Mouse (Mus musculus) monocyte, adult 5-6 weeks (primary cell): ENCODE measurements around the gene Rab3il1. TPM values are rescaled to one million over a fixed set of nuclear protein-coding genes. Genes with fewer than 3 reads are reported as not detected.

Source experiments
- ATAC-seq: fragments of 153-309, 156-312 bp; replicated peaks from 2 replicates; pipeline ENCODE4 v1.8.0; 2017; ENCODE audit warnings: mild to moderate bottlenecking; ENCODE audit not compliant: low TSS enrichment, insufficient number of reproducible peaks, severe bottlenecking, poor library complexity, low FRiP score
- total RNA-seq: library from RNA; stranded (forward); fragments of 200-1000, 200-491, 200-594 nt; gene quantifications from 3 replicates; pipeline ENCODE4 v1.2.3, GENCODE M21; 2017

Gene Rab3il1
- total RNA-seq, 1 experiment from 2014 or later = 3.0 TPM

DNA sequence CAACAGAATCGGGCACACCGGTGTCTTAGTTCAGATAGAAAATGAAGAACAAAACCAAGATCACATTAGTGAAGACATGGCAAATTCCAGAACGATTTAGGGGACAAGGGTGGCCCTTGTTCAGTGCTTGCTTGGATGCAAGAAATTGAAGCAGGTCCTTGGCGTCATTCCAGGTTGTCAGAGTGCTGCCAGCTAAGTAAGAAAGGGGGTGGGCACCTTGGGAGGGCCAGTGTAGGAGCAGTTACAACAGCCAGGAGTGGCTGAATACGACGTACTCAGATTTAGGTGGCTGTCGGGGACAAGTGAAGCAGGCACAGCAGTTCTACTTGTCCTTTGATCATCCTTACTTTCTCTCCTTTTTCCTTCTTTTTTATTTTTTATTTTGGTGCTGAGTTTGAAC is 66.2 kb downstream of the Rab3il1 start:
- no peak for ATAC-seq

DNA sequence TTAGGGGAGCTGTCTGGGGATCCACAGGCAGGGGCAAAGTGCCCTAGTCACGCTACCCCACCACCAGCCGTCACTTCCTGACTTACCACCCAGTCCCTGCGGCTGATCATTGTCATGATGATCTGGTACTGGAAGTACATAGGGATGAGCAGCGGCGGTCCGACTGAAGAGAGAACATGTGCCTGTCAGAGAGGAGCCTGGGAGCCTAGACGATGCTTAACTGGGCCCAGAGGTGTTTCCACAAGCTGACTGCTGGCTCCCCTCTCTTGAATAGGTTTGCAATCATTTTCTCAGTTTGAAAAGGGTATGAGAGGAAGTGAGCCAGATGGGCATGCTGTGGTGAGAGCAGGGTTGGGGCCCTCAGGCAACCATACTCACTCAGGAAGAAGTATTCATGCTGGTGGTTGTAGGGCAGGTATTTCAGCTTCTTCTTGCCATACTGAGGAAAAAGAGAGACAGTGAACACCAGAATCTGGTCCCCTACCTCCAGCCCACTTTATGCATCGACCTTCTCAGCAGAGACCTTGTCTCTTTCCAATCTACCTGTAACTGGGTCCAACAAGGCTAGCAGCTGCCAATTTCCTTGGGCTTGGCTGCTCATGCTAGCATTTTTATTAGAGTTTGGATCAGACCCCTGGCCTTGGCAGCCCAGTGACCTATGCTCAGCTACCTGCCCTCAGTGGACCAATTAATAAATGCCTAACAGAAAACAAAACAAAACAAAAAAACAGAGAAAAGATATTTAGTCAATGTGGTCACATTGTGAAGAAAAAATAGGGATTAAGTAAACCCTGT is 68.9 kb downstream of the Rab3il1 start:
- no peak for ATAC-seq

DNA sequence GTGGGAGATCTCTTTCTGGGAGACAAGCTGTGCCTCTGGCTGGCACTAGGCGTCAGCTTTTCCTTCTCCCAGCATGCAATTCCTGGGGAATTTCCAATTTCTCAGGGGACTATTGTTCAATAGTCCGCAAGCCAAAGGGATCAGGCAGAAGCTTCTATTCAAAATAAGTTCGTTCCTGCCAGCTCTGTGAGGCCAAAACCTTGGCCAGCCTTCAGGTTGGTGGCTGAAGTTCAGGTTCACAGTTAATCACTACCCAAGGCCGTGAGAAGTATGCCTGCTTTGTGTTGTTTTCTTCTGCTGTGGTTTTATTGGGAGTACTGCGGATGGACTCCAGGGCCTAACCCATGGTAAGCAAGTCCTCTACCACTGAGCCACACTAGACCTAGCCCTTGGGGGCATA is 69.7 kb downstream of the Rab3il1 start:
- no peak for ATAC-seq

DNA sequence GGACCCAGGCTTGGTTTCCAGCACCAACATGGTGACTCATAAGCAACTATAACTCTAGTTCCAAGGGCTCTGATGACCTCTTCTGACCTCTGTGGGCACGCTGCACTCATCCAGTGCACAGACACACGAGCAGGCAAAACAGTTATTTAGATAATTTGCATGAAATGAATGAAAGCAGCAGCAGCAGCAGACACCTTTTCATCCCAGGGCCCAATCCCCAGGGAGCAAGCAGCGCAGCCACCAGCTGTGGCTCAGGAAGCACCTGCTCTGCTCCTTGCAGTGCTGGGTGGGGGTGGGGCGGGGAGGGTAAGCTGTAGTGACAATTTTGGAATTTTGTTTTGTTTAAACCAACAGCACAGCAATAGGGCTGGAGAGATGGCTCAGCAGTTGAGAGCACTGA is 70.4 kb downstream of the Rab3il1 start:
- ATAC-seq = no peak

DNA sequence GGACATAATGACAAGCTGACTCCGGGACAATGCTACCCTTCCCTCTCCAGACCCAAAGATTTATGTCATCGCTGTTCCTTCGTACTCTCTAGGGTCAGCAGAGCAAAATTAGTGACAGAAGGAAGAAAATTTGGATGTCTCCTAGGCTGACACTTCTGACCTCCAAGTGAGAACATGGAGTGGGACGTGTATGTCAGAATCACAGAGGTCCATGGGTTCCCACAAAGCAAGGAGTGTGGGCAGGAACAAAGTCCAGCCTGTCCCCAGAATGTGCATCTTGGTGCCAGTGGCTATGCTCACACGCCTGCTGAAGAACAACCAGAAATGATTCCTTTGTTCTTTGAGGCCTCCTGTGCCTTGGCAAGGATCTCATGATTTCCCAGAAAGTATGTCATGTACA is 71.7 kb downstream of the Rab3il1 start:
- ATAC-seq = no peak

DNA sequence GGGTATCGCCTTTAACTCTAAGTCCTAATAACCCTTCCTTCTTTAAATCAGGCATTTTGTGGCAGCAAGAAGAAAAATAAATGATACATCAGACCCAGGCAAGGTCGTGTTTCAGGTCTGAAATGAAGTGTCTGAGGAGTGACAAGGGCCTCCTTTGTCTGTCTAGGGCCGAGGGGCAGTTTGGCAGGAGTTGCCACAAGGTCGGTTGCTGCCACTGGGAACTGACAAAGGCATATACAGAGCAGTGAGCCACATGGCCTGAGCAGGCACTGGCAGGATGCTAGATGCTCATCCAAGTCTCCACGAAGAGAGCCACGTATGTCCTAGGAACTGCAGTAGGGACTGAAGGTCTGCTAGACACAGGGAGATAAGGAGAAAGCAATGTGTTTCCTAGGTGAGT is 76.9 kb downstream of the Rab3il1 start:
- ATAC-seq = no peak

DNA sequence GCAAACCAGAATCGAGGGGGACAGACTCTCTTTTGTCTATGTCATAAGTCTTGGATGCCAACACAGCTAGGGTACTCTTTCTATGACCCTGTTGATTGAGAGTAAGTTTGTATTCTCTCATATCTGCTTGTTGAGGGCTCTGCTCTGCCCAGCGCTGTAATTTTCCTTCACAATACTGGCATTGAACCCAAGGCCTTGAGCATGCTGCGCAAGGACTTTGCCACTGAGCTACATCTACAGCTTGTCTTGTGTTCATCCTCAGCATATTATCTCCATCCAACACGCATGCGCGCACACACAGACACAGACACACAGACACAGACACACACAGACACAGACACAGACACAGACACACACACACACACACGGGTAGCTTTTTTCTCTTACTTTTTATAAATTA is 78.9 kb downstream of the Rab3il1 start:
- ATAC-seq = no peak

DNA sequence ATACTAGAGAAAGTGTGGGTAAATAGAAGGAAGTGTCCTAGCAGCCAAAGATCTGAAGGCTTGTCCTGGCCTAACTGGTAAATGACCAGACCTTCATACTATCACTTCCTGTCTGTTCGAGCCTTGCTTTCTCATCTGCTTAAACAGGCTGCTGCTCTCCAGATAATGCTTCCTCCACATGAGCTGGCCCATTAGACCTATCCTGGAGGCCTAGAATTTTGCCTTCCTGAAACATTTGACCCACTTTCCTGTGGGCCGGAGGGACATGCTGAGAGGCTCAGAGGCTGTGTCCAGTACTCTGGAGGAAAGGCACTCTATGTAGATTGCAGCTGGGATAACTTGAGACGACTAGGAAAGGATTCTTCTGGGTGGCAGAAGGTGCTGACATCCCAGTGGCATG is 80.6 kb downstream of the Rab3il1 start:
- no peak for ATAC-seq

DNA sequence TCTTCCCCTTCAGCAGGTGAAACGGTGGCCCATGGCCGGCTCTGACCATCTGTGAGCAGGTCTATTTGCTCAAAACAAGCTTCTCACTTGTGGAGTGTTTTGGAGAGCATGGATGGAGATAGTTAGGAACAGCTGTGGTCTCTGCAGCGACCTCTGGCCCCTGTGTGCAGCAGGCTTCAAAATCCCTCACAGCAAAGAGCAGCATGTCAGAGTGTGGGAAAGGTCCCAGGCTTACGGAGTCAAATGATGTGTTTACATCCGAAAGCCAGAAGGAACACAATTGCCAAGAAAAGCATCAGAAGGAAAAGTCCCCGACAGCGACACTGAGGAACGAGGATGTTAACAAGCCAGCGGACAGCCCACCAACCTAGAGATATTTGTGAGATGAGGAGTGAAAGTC is 84.0 kb downstream of the Rab3il1 start:
- no peak for ATAC-seq

DNA sequence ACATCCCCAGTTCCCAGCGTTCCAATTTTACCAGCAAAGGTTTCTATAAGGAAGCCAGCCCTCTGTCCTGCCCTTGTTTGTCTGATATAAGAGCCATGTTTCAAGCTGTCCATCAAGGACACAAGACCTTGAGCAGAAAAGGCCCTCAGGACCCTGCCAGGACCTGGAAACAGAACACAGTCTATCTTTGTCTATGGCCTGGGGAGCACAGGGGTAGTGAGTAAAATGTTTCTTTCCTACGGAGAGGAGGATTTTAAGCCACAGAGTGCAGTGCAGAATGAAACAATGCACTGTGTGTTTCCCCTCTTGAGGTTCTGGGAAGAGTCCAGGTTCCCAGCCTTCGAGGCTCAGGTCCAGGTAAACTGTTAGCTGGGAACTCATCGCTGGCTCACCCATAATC is 85.5 kb downstream of the Rab3il1 start:
- no peak for ATAC-seq

Other genes starting within 250 kb of the Rab3il1 start
- not detected in 3 replicates for gene Scgb2a2, start 154.1 kb upstream of the Rab3il1 start, total RNA-seq
- 23.7 to 34.3 TPM (median 24.1 TPM) in 3 replicates for gene Incenp, start 102.1 kb upstream of the Rab3il1 start, total RNA-seq
- 676 to 886 TPM (median 682 TPM) in 3 replicates for gene Fth1, start 21.1 kb upstream of the Rab3il1 start, total RNA-seq
- 0.21 TPM in 1 of 3 replicates, not detected in the others for gene Best1, start within 50 bp of the Rab3il1 start, total RNA-seq
- gene Fads3, start 39.9 kb downstream of the Rab3il1 start, total RNA-seq = 1.1 TPM in 1 of 3 replicates, not detected in the others
- gene Fads2, start 100.1 kb downstream of the Rab3il1 start, total RNA-seq = 0.57 to 3.9 TPM (median 1.2 TPM) in 3 replicates
- 2.2 to 5.1 TPM (median 2.3 TPM) in 3 replicates for gene Fads1, start 181.2 kb downstream of the Rab3il1 start, total RNA-seq
- gene Tmem258, start 202.3 kb downstream of the Rab3il1 start, total RNA-seq = 129 to 133 TPM (median 132 TPM) in 3 replicates
- 31.8 to 42.7 TPM (median 41.9 TPM) in 3 replicates for gene Fen1, start 202.5 kb downstream of the Rab3il1 start, total RNA-seq
- 0.10 to 2.3 TPM in 2 of 3 replicates, not detected in the other for gene Myrf, start 239.1 kb downstream of the Rab3il1 start, total RNA-seq